Mouse (Mus musculus): ENCODE data around the gene Ifitm7.

DNA sequence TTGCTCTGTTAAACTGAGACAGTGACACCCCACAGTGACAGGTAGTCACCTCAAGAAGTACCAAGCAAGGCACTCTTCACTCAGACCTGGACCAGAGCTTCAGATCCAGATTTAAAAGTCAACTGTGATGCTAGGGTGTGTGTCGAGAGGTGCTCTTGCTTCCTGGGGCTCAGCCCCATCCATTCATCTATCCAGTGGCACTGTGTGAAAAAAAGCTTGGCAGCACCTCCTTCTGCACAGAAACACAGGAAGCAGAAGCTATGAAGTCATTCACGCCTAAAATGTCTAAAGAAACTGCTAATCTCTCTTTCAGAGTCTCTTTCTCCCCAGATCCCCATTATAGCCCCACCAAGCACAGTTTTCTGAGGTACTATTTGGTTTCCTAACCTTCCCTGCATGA, 42.4 kb upstream of the Ifitm7 start:
- no peak for TF ChIP-seq POLR2A (IDR thresholded peaks at IDR 0.05; ENCODE audit: control insufficient read depth, extremely low read depth, insufficient read depth, low read length, poor library complexity)
- no peak for TF ChIP-seq CTCF (IDR thresholded peaks at IDR 0.05; ENCODE audit: borderline replicate concordance, control insufficient read depth, extremely low read depth, insufficient read depth, low read length, poor library complexity)

Data from thymus, adult 2 months (tissue).